Mouse (Mus musculus): ENCODE data around the gene E130308A19Rik.

The E130308A19Rik gene

GRCm38 (mm10) chr4:59625998-59626910 lies at the start of gene E130308A19Rik:
Gene E130308A19Rik, plus strand, starts transcription at chr4:59626211.
- peak; percentile 64 for DNase-seq (ENCODE audit: low read depth, low spot score)

- no peak for DNase-seq (ENCODE audit: low read depth, low spot score)
These were observed 45.3 kb upstream of the E130308A19Rik start for GRCm38 (mm10) chr4:59580495-59581281.

GRCm38 (mm10) chr4:59581314-59582185 lies 44.5 kb upstream of the E130308A19Rik start, which contains the start of gene Hsdl2:
Gene Hsdl2, plus strand, starts transcription at chr4:59581563.
- DNase-seq (ENCODE audit: low read depth, low spot score): peak; percentile 98

- no peak for DNase-seq (ENCODE audit: low read depth, low spot score)
These were observed 43.8 kb upstream of the E130308A19Rik start for GRCm38 (mm10) chr4:59582186-59582585.

GRCm38 (mm10) chr4:59585097-59585496 lies 40.9 kb upstream of the E130308A19Rik start:
- DNase-seq (ENCODE audit: low read depth, low spot score): no peak

GRCm38 (mm10) chr4:59587215-59587871 lies 38.7 kb upstream of the E130308A19Rik start:
- no peak for DNase-seq (ENCODE audit: low read depth, low spot score)

GRCm38 (mm10) chr4:59587872-59588226 lies 38.2 kb upstream of the E130308A19Rik start:
- DNase-seq (ENCODE audit: low read depth, low spot score): no peak

- DNase-seq (ENCODE audit: low read depth, low spot score): no peak
These were observed 31.4 kb upstream of the E130308A19Rik start for GRCm38 (mm10) chr4:59594614-59595013.

GRCm38 (mm10) chr4:59596556-59596955 lies 29.5 kb upstream of the E130308A19Rik start:
- no peak for DNase-seq (ENCODE audit: low read depth, low spot score)

- DNase-seq (ENCODE audit: low read depth, low spot score): no peak
These were observed 23.3 kb upstream of the E130308A19Rik start for GRCm38 (mm10) chr4:59602704-59603103.

GRCm38 (mm10) chr4:59604892-59605291 lies 21.1 kb upstream of the E130308A19Rik start:
- no peak for DNase-seq (ENCODE audit: low read depth, low spot score)

- no peak for DNase-seq (ENCODE audit: low read depth, low spot score)
These were observed 20.5 kb upstream of the E130308A19Rik start for GRCm38 (mm10) chr4:59605501-59605900.

GRCm38 (mm10) chr4:59610411-59610810 lies 15.6 kb upstream of the E130308A19Rik start:
- no peak for DNase-seq (ENCODE audit: low read depth, low spot score)

GRCm38 (mm10) chr4:59614986-59615385 lies 11.0 kb upstream of the E130308A19Rik start:
- no peak for DNase-seq (ENCODE audit: low read depth, low spot score)

GRCm38 (mm10) chr4:59619611-59620245 lies 6.3 kb upstream of the E130308A19Rik start:
- no peak for DNase-seq (ENCODE audit: low read depth, low spot score)

- DNase-seq (ENCODE audit: low read depth, low spot score): no peak
These were observed 374 bp upstream of the E130308A19Rik start for GRCm38 (mm10) chr4:59625676-59625997.

GRCm38 (mm10) chr4:59628255-59628654 lies 2.2 kb downstream of the E130308A19Rik start:
- DNase-seq (ENCODE audit: low read depth, low spot score): no peak

- no peak for DNase-seq (ENCODE audit: low read depth, low spot score)
These were observed 3.3 kb downstream of the E130308A19Rik start for GRCm38 (mm10) chr4:59629076-59629874.

GRCm38 (mm10) chr4:59630122-59630521 lies 4.1 kb downstream of the E130308A19Rik start:
- no peak for DNase-seq (ENCODE audit: low read depth, low spot score)

- no peak for DNase-seq (ENCODE audit: low read depth, low spot score)
These were observed 8.5 kb downstream of the E130308A19Rik start for GRCm38 (mm10) chr4:59634532-59634931.

Measured in retina, adult 2 months (tissue).